Mouse (Mus musculus) neural tube, embryonic 12.5 days (tissue): ENCODE data around the gene Asb15. TPM values are rescaled to one million over a fixed set of nuclear protein-coding genes. Genes with fewer than 3 reads are reported as not detected.

Experiments used
- ATAC-seq: fragments of 200-750 bp; cut with Nextera tagmentation; 2 replicates; pipeline ENCODE4 v1.8.0; 2017; ENCODE audit warnings: low read depth, mild to moderate bottlenecking, moderate TSS enrichment, moderate library complexity; ENCODE audit not compliant: low FRiP score
- H3K27ac ChIP-seq: fragments of 300-500 bp; sonication (generic); 2 replicates; pipeline ENCODE4 v1.5.1; 2016
- H3K27me3 ChIP-seq: fragments of 300-500 bp; sonication (generic); replicated peaks from 2 replicates; pipeline ENCODE4 v1.6.1; 2016; ENCODE audit warnings: mild to moderate bottlenecking
- H3K36me3 ChIP-seq: fragments of 300-500 bp; sonication (generic); 2 replicates; pipeline ENCODE4 v1.6.1; 2016; ENCODE audit warnings: mild to moderate bottlenecking
- H3K4me1 ChIP-seq: fragments of 300-500 bp; sonication (generic); 2 replicates; pipeline ENCODE4 v1.6.1; 2016
- H3K4me2 ChIP-seq: fragments of 300-500 bp; sonication (generic); replicated peaks from 2 replicates; pipeline ENCODE4 v1.6.1; 2016; ENCODE audit warnings: mild to moderate bottlenecking
- H3K4me3 ChIP-seq: fragments of 300-500 bp; sonication (generic); 2 replicates; pipeline ENCODE4 v1.5.1; 2016
- H3K9ac ChIP-seq: fragments of 300-500 bp; sonication (generic); 2 replicates; pipeline ENCODE4 v1.6.1; 2016; ENCODE audit warnings: mild to moderate bottlenecking
- H3K9me3 ChIP-seq: fragments of 300-500 bp; sonication (generic); 2 replicates; pipeline ENCODE4 v1.6.1; 2016; ENCODE audit warnings: mild to moderate bottlenecking
- WGBS: fragments of 180-500 bp; shearing (Covaris S2); methylation state at CpG from one replicate; pipeline ENCODE4 v1.1.7; 2016; 5-methylcytosine and 5-hydroxymethylcytosine counted together
- polyA plus RNA-seq: library from polyadenylated mRNA; unstranded; fragments of >200 nt; fragmentation: Nextera tagmentation; extraction: Ambion mirVana; gene quantifications from 2 replicates; pipeline ENCODE4 v1.2.1, GENCODE M21; 2016

The Asb15 gene
- polyA plus RNA-seq, 1 experiment from 2014 or later = not detected

GRCm38 (mm10) chr6:24540106-24540505 is 12.2 kb downstream of the Asb15 start:
- Histone ChIP-seq H3K4me2 (no peak overlapping the region), H3K27ac (no peak overlapping the region), H3K9ac (no peak overlapping the region), H3K27me3 (no peaks in the 10 kb centered on the region), H3K9me3 (no peaks in the 10 kb centered on the region), H3K4me1 (no peaks in the 10 kb centered on the region), H3K4me3 (no peak overlapping the region), H3K36me3 (no peaks in the 10 kb centered on the region)
- ATAC-seq = no peak
- WGBS = 78% methylated on average over 4 of the region's 4 CpGs

DNA sequence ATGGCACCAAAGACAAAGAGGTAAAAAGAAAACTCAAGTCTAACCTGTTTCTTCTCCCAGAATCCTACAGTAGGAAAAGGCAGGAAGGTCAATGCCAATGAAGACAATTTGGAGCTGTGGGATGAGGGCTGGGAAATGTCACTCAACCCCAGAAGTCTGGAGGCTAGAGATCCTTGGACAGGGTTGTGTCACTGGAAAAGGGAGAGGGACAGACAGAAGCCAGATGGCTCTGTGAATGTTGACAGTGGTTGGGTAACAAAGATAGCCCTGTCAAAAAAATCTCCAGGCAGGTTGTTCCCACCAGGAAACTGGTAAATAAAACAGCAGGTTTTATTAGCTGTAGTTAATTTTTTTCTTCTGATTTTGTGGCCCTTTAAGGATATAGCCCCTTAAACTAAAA is 14.4 kb downstream of the Asb15 start:
- ATAC-seq = no peak

GRCm38 (mm10) chr6:24543119-24543591 is 15.2 kb downstream of the Asb15 start:
- Histone ChIP-seq H3K27me3 (no peaks in the 10 kb centered on the region), H3K9me3 (no peaks in the 10 kb centered on the region), H3K36me3 (no peaks in the 10 kb centered on the region), H3K4me3 (no peak overlapping the region), H3K9ac (no peak overlapping the region), H3K4me1 (no peaks in the 10 kb centered on the region), H3K4me2 (no peak overlapping the region), H3K27ac (no peak overlapping the region)
- WGBS = 77% methylated on average over 6 of the region's 6 CpGs
- ATAC-seq = no peak

More for the DNA sequence above, 14.4 kb downstream of the Asb15 start:
- no peak overlapping the region for H3K4me3 ChIP-seq
- no peaks in the 10 kb centered on the region for H3K4me1 ChIP-seq
- no peak overlapping the region for H3K9ac ChIP-seq
- H3K36me3 ChIP-seq = no peaks in the 10 kb centered on the region
- no peak overlapping the region for H3K27ac ChIP-seq
- no peaks in the 10 kb centered on the region for H3K27me3 ChIP-seq
- no peaks in the 10 kb centered on the region for H3K9me3 ChIP-seq
- H3K4me2 ChIP-seq = no peak overlapping the region

GRCm38 (mm10) chr6:24546716-24547420 is 18.9 kb downstream of the Asb15 start:
- WGBS = 85% methylated on average over 1 of the region's 1 CpGs
- Histone ChIP-seq H3K27ac (no peak overlapping the region), H3K4me2 (no peak overlapping the region), H3K36me3 (no peaks in the 10 kb centered on the region), H3K27me3 (no peaks in the 10 kb centered on the region), H3K9ac (no peak overlapping the region), H3K4me1 (no peaks in the 10 kb centered on the region), H3K9me3 (no peaks in the 10 kb centered on the region), H3K4me3 (no peak overlapping the region)
- no peak for ATAC-seq

DNA sequence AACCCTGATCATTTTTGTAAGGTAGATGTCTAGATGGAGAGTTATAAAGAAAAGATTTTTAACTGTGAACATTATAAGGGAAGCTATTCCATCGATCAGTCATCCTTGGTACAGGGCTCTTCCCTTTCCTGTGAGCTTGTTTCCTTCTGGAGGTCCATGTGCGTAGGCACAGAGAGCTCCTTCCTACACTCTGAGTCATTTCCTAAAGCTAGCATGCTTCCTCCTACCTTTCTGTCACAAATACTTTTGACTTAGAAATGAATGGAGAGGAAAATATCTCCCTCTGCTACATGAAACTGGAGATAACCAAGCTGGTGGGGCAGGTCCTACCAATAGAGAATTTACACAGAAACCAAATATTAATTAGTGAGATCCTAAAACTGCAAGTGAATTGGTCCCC is 21.9 kb downstream of the Asb15 start:
- Histone ChIP-seq H3K9me3 (no peaks in the 10 kb centered on the region), H3K27me3 (no peaks in the 10 kb centered on the region), H3K27ac (no peak overlapping the region), H3K9ac (no peak overlapping the region), H3K4me1 (no peaks in the 10 kb centered on the region), H3K36me3 (no peaks in the 10 kb centered on the region), H3K4me3 (no peak overlapping the region), H3K4me2 (no peak overlapping the region)
- 94% methylated on average over 2 of the region's 2 CpGs for WGBS
- ATAC-seq = no peak

- H3K4me1 ChIP-seq = no peaks in the 10 kb centered on the region
- H3K9me3 ChIP-seq = no peaks in the 10 kb centered on the region
- H3K27me3 ChIP-seq = no peaks in the 10 kb centered on the region
- no peak overlapping the region for H3K4me2 ChIP-seq
- no peak overlapping the region for H3K27ac ChIP-seq
- ATAC-seq = no peak
- H3K36me3 ChIP-seq = no peaks in the 10 kb centered on the region
- H3K9ac ChIP-seq = no peak overlapping the region
- no peak overlapping the region for H3K4me3 ChIP-seq
- 77% methylated on average over 7 of the region's 7 CpGs for WGBS
These were observed 24.1 kb downstream of the Asb15 start for GRCm38 (mm10) chr6:24552046-24552445.

GRCm38 (mm10) chr6:24554427-24555086 is 26.6 kb downstream of the Asb15 start:
- no peak for ATAC-seq
- no peaks in the 10 kb centered on the region for H3K4me1 ChIP-seq
- no peak overlapping the region for H3K4me2 ChIP-seq
- no peak overlapping the region for H3K9ac ChIP-seq
- no peaks in the 10 kb centered on the region for H3K9me3 ChIP-seq
- H3K27me3 ChIP-seq = no peaks in the 10 kb centered on the region
- 78% methylated on average over 11 of the region's 11 CpGs for WGBS
- H3K4me3 ChIP-seq = no peak overlapping the region
- no peak overlapping the region for H3K27ac ChIP-seq
- H3K36me3 ChIP-seq = no peaks in the 10 kb centered on the region

DNA sequence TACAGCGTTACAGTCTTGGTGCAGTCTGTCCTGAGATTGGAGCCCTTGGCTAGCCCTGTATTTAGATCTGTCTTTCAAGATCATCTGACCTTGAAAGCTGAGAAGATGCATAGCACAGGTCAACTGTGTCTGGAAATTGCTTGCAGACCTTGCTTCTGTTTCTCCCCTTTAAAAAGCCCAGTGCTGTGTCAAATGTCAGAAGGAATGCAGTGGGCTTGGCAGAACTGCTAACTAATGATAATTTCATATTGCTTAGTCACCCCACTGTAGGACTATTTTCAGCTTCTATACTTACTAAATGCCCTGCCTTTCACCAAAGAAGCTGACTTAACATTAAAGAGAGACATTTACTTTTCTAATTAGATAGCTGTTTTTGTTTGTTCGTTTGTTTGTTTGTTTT is 27.5 kb downstream of the Asb15 start:
- Histone ChIP-seq H3K4me3 (no peak overlapping the region), H3K9ac (no peak overlapping the region), H3K4me1 (no peaks in the 10 kb centered on the region), H3K9me3 (no peaks in the 10 kb centered on the region), H3K4me2 (no peak overlapping the region), H3K27me3 (no peaks in the 10 kb centered on the region), H3K36me3 (no peaks in the 10 kb centered on the region), H3K27ac (no peak overlapping the region)
- ATAC-seq = no peak
- WGBS = 82% methylated on average over 2 of the region's 2 CpGs

GRCm38 (mm10) chr6:24564081-24564480 is 36.1 kb downstream of the Asb15 start:
- Histone ChIP-seq H3K27me3 (no peaks in the 10 kb centered on the region), H3K27ac (no peak overlapping the region), H3K4me2 (no peak overlapping the region), H3K9me3 (no peaks in the 10 kb centered on the region), H3K4me1 (no peaks in the 10 kb centered on the region), H3K36me3 (no peaks in the 10 kb centered on the region), H3K9ac (no peak overlapping the region), H3K4me3 (no peak overlapping the region)
- 78% methylated on average over 9 of the region's 9 CpGs for WGBS
- no peak for ATAC-seq

DNA sequence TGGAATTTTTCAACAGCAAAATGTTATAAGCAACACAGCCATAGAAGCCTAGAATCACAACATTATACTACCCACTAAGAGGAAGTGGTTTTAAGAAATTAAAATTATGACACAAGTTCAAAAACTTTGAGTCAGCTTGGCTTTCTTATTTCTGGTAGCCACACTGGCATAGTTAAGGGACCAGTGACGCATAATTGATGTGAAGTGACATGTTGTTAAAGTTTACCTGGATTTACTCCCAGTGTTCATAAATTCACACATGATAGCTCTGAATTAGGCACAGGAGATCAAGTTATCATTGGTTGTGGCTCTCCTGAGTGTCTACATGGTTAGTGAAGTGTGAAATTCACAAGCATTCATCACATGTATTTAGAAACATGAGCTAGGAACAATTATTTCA is 36.9 kb downstream of the Asb15 start:
- Histone ChIP-seq H3K4me1 (no peaks in the 10 kb centered on the region), H3K36me3 (no peaks in the 10 kb centered on the region), H3K4me3 (no peak overlapping the region), H3K4me2 (no peak overlapping the region), H3K27me3 (no peaks in the 10 kb centered on the region), H3K9ac (no peak overlapping the region), H3K27ac (no peak overlapping the region), H3K9me3 (no peaks in the 10 kb centered on the region)
- ATAC-seq = no peak
- WGBS = 90% methylated on average over 1 of the region's 1 CpGs

DNA sequence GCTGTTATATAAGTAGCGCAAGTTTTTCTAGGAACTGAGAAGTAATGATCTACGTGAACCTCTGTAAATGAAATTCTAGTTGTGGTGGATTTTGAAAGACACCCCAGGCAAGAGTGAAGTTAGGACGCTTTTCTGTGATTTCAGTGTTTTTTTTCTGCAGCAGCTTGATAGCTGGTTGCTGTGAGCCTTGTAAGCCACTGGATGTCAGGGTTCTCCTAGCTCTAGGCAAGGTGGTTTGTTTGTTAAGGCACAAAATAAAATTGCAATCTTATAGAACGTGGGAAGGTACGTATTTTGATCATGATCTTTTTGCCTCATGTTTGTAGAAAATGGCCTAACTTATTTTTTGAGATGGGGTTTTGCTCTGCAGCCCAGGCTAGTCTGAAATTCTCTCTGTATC is 41.0 kb downstream of the Asb15 start:
- Histone ChIP-seq H3K4me1 (no peaks in the 10 kb centered on the region), H3K4me3 (no peak overlapping the region), H3K27ac (no peak overlapping the region), H3K36me3 (no peaks in the 10 kb centered on the region), H3K27me3 (no peaks in the 10 kb centered on the region), H3K9ac (no peak overlapping the region), H3K9me3 (no peaks in the 10 kb centered on the region), H3K4me2 (no peak overlapping the region)
- WGBS = 88% methylated on average over 5 of the region's 5 CpGs
- ATAC-seq = no peak

GRCm38 (mm10) chr6:24569711-24570110 is 41.8 kb downstream of the Asb15 start:
- Histone ChIP-seq H3K4me1 (no peaks in the 10 kb centered on the region), H3K36me3 (no peaks in the 10 kb centered on the region), H3K9ac (no peak overlapping the region), H3K27me3 (no peaks in the 10 kb centered on the region), H3K27ac (no peak overlapping the region), H3K4me3 (no peak overlapping the region), H3K4me2 (no peak overlapping the region), H3K9me3 (no peaks in the 10 kb centered on the region)
- no peak for ATAC-seq
- 92% methylated on average over 1 of the region's 1 CpGs for WGBS

DNA sequence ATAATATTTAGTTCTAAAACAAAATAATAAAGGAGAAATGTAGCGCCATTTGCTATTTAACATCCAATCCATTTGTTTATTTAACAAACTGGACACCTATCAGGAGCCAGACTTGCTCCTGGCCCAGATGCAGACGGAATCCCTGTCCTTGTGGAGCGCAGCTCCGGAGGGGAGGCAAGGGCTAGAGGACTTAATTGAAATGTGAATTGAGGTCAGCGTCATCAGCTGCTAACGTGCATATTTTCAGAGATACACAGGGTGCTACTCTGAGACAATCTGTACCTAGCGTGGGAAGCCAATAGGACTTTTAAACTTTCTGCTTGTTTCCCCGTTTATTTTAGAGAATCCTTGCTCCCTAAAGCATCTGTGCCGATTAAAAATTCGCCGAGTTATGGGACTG is 42.3 kb downstream of the Asb15 start:
- H3K36me3 ChIP-seq = no peaks in the 10 kb centered on the region
- no peak overlapping the region for H3K27ac ChIP-seq
- no peaks in the 10 kb centered on the region for H3K27me3 ChIP-seq
- H3K4me1 ChIP-seq = no peaks in the 10 kb centered on the region
- H3K9ac ChIP-seq = no peak overlapping the region
- H3K4me2 ChIP-seq = no peak overlapping the region
- H3K4me3 ChIP-seq = no peak overlapping the region
- H3K9me3 ChIP-seq = no peaks in the 10 kb centered on the region
- WGBS = 79% methylated on average over 11 of the region's 11 CpGs
- no peak for ATAC-seq
